Mouse (Mus musculus) layer of hippocampus, adult 18-20 months (tissue): ENCODE measurements around the gene Eif2s1. TPM values are rescaled to one million over a fixed set of nuclear protein-coding genes. Genes with fewer than 3 reads are reported as not detected.

Experiments used
- DNase-seq, 2 experiments: peaks; one replicate each; pipeline ENCODE4 v3.0.0; 2022; ENCODE audit warnings: low spot score in 2 of 2
- long read RNA-seq: library from polyadenylated mRNA; stranded (forward); transcript quantifications from one replicate; pipeline ENCODE4 v2.0.0, GENCODE M21; 2021
- total RNA-seq, 2 experiments: library from RNA; stranded (reverse); gene quantifications; 2 replicates each; pipeline ENCODE4 v1.2.3; 2021

Eif2s1 gene
- 10 to 100 TPM; 49.4 to 52.2 TPM for total RNA-seq
- long read RNA-seq, transcript Eif2s1-201 (8 exons, 3,405 nt): major isoform, 51 of 53 reads
- long read RNA-seq, partial matches to known transcripts: 1 of 53 reads
- long read RNA-seq, other reads (novel, unspliced or antisense): 1 of 53 reads

GRCm38 (mm10) chr12:78861496-78862253, at the start of gene Eif2s1, which contains the start of gene Atp6v1d:
Gene Eif2s1 (plus strand): TSS chr12:78861819.
Gene Atp6v1d (minus strand): TSS chr12:78861638.
- DNase-seq: peak; percentile 99

- no peak for DNase-seq
Measured at GRCm38 (mm10) chr12:78814437-78814836, 47.2 kb upstream of the Eif2s1 start.

- DNase-seq: no peak
Measured at GRCm38 (mm10) chr12:78834496-78834895, 27.1 kb upstream of the Eif2s1 start.

- no peak for DNase-seq
Measured at GRCm38 (mm10) chr12:78839906-78840305, 21.7 kb upstream of the Eif2s1 start.

GRCm38 (mm10) chr12:78842429-78842828, 19.2 kb upstream of the Eif2s1 start:
- DNase-seq: no peak

GRCm38 (mm10) chr12:78848246-78848645, 13.4 kb upstream of the Eif2s1 start:
- no peak for DNase-seq

- DNase-seq: no peak
Measured at GRCm38 (mm10) chr12:78860921-78861495, 611 bp upstream of the Eif2s1 start.

- no peak for DNase-seq
Measured at GRCm38 (mm10) chr12:78862254-78862730, 673 bp downstream of the Eif2s1 start.

- DNase-seq: no peak
Measured at GRCm38 (mm10) chr12:78865434-78865833, 3.8 kb downstream of the Eif2s1 start.

- DNase-seq: no peak
Measured at GRCm38 (mm10) chr12:78868115-78868514, 6.5 kb downstream of the Eif2s1 start.

GRCm38 (mm10) chr12:78874581-78874980, 13.0 kb downstream of the Eif2s1 start:
- no peak for DNase-seq

- DNase-seq: no peak
Measured at GRCm38 (mm10) chr12:78890062-78890461, 28.4 kb downstream of the Eif2s1 start.

- DNase-seq: no peak
Measured at GRCm38 (mm10) chr12:78891149-78891548, 29.5 kb downstream of the Eif2s1 start.

- DNase-seq: no peak
Measured at GRCm38 (mm10) chr12:78897861-78898260, 36.2 kb downstream of the Eif2s1 start.

- no peak for DNase-seq
Measured at GRCm38 (mm10) chr12:78901467-78901866, 39.8 kb downstream of the Eif2s1 start.

GRCm38 (mm10) chr12:78903313-78903712, 41.7 kb downstream of the Eif2s1 start:
- DNase-seq: no peak

GRCm38 (mm10) chr12:78904499-78904898, 42.9 kb downstream of the Eif2s1 start:
- DNase-seq: no peak

GRCm38 (mm10) chr12:78906707-78907162, 45.1 kb downstream of the Eif2s1 start, which contains the start of gene Plek2:
Gene Plek2 (minus strand): TSS chr12:78906964.
- no peak for DNase-seq

- DNase-seq: no peak
Measured at GRCm38 (mm10) chr12:78908081-78908605, 46.5 kb downstream of the Eif2s1 start.

- no peak for DNase-seq
Measured at GRCm38 (mm10) chr12:78910684-78911461, 49.3 kb downstream of the Eif2s1 start.
